Mouse (Mus musculus) limb, embryonic 14.5 days (tissue): ENCODE results near the gene Cyb5r3. TPM values are rescaled to one million over a fixed set of nuclear protein-coding genes. Genes with fewer than 3 reads are reported as not detected.

Experiments used
- ATAC-seq: fragments of 200-750 bp; cut with Nextera tagmentation; 2 replicates; pipeline ENCODE4 v1.8.0; 2017; ENCODE audit warnings: low read depth, moderate number of reproducible peaks, moderate TSS enrichment; ENCODE audit not compliant: low FRiP score
- DNase-seq: peaks from one replicate; pipeline ENCODE4 v3.0.0-alpha.2; 2015; ENCODE audit warnings: low spot score
- H3K27ac ChIP-seq: fragments of 300-500 bp; sonication (generic); replicated peaks from 2 replicates; pipeline ENCODE4 v1.5.1; 2014; ENCODE audit warnings: low read depth, mild to moderate bottlenecking, low read length, moderate library complexity, mixed read lengths
- H3K27me3 ChIP-seq: fragments of 300-500 bp; sonication (generic); 2 replicates; pipeline ENCODE4 v1.6.1; 2014; ENCODE audit warnings: low read length, mixed read lengths; ENCODE audit not compliant: control insufficient read depth, insufficient read depth
- H3K36me3 ChIP-seq: fragments of 300-500 bp; sonication (generic); 2 replicates; pipeline ENCODE4 v1.6.1; 2014; ENCODE audit warnings: mild to moderate bottlenecking, low read length, moderate library complexity, mixed read lengths; ENCODE audit not compliant: control insufficient read depth, insufficient read depth
- H3K4me1 ChIP-seq: fragments of 300-500 bp; sonication (generic); 2 replicates; pipeline ENCODE4 v1.6.1; 2014; ENCODE audit warnings: antibody characterized with exemption, low read length, mixed read lengths; ENCODE audit not compliant: control insufficient read depth, insufficient read depth
- H3K4me2 ChIP-seq: fragments of 300-500 bp; sonication (generic); replicated peaks from 2 replicates; pipeline ENCODE4 v1.6.1; 2014; ENCODE audit warnings: low read depth, mild to moderate bottlenecking, low read length, moderate library complexity; ENCODE audit not compliant: severe bottlenecking
- H3K4me3 ChIP-seq: fragments of 300-500 bp; sonication (generic); replicated peaks from 2 replicates; pipeline ENCODE4 v1.5.1; 2014; ENCODE audit warnings: low read length
- H3K9ac ChIP-seq: fragments of 300-500 bp; sonication (generic); 2 replicates; pipeline ENCODE4 v1.6.1; 2014; ENCODE audit warnings: mild to moderate bottlenecking, low read depth, low read length, moderate library complexity; ENCODE audit not compliant: severe bottlenecking
- H3K9me3 ChIP-seq: fragments of 300-500 bp; sonication (generic); 2 replicates; pipeline ENCODE4 v1.6.1; 2016; ENCODE audit warnings: low read length; ENCODE audit not compliant: control insufficient read depth
- POLR2A ChIP-seq: fragments of 200-500 bp; IDR thresholded peaks from 2 replicates; pipeline ENCODE4 v1.8.0; 2012; ENCODE audit warnings: inconsistent platforms, mild to moderate bottlenecking, moderate library complexity, borderline replicate concordance; ENCODE audit not compliant: insufficient read depth, insufficient read length; ENCODE audit errors: extremely low read depth
- WGBS: fragments of 180-500 bp; shearing (Covaris S2); extraction: QIAGEN DNeasy Blood & Tissue Kit; methylation state at CpG from one replicate; pipeline ENCODE4 v1.1.7; 2014; 5-methylcytosine and 5-hydroxymethylcytosine counted together
- polyA plus RNA-seq, 2 experiments: library from polyadenylated mRNA; depleted of rRNA in 1 of 2; stranded (reverse) in 1 of 2; unstranded in 1 of 2; fragments of >200 nt; fragmentation: Nextera tagmentation in 1 of 2; extraction: Ambion mirVana in 1 of 2; gene quantifications; 2 replicates each; pipeline versions ENCODE4 v1.2.1 to v1.2.3; 2012 to 2014

Gene Cyb5r3
- polyA plus RNA-seq, 2 experiments = 73.3 to 136 TPM

DNA sequence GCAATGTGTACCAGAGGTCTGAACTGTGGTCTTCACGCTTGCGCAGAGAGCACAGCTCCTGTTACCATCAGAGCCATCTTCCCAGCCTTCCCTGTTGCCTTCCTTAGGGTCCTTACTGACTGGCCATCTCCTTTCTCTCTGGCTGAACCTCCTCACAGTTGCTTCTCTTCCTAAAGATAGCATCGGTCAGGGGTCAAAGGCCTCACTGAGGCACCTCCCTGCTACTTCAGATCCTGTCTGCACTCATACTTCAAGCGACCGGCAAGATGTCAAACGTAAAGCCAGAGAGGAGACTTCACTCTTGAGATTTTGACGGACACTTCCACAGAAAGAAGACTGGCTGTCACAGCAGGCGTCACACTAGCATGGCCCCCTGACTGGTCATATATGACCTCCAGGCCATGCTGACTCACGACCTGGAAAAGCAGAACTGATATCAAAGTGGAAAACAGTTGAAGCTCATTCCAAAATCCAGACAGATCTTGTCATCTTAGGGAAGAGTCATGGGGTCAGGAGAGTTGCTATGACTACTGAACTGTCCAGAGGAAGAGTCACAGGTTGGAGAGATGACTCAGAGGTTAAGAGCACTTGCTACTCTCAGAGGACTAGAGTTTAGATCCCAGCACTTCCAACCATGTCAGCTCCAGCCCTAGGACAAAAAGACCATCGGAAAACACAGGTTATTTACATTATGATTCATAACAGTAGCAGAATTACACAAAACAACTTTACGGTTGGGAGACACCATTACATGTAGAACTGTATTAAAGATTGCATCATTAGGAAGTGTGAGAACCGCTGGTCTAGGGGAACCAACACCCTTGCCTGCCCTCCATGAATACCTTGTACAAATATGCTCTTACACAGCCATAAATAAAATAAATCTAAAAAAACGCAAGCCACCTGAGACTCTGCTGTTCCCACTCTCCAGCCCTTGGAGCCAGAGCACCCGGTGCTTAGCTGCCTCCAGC, 1.8 kb upstream of the Cyb5r3 start:
- H3K36me3 ChIP-seq = no peaks in the 10 kb centered on the region
- no peak for TF ChIP-seq POLR2A
- H3K9me3 ChIP-seq = no peaks in the 10 kb centered on the region
- no peak overlapping the region for H3K9ac ChIP-seq
- no peak for ATAC-seq
- H3K4me1 ChIP-seq = peaks cover 11% of the 10 kb centered on the region
- H3K27me3 ChIP-seq = no peaks in the 10 kb centered on the region
- no peak overlapping the region for H3K4me3 ChIP-seq
- 89% methylated on average over 14 of the region's 14 CpGs for WGBS
- no peak for DNase-seq
- H3K27ac ChIP-seq = no peak overlapping the region
- no peak overlapping the region for H3K4me2 ChIP-seq

DNA sequence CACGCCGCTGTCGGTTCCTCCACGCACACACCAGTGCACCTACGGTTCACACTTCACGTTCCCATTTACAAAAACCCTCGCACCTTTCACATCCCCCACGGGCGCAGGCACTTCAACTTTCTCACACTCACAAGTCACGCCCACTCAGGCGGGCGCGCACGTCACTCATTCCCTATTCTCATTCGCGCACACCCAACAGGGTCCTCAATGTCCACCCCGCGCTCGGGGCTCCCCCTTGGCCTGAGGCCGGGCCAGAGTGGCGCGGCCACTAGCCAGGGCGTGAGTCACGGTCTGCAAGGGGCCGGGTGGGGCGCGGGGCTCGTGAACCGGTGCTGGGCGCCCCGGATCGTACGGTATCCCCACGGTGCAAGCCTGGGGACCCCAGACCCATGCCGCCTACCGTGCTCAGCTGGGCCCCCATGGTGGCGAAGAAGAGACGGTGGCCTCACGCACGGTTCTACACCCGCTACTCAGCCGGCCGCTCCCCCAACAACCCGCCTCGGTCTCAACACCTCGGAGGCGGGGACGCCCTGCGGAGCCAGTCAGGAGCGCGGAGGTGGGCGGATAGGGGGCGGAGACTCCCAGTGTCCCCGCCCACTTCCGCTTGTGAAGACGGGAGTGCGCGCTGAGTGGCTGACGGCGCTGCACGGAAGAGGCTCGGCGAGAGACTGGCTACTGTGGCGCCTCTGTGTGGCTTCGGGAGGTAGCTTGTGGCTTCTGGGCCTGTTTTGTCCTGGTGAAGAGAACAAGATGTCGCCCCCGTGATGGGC, 495 bp downstream of the Cyb5r3 start:
- peak overlapping the region; percentile 79 for H3K9ac ChIP-seq
- H3K36me3 ChIP-seq = no peaks in the 10 kb centered on the region
- H3K9me3 ChIP-seq = no peaks in the 10 kb centered on the region
- ATAC-seq = peak; percentile 98
- DNase-seq = peak; percentile 97
- peak overlapping the region; percentile 87 for H3K4me3 ChIP-seq
- 0 out of 2 replicates have a peak, but pooled peaks have one; percentile 79 for TF ChIP-seq POLR2A
- peak overlapping the region; percentile 83 for H3K27ac ChIP-seq
- peaks cover 11% of the 10 kb centered on the region for H3K4me1 ChIP-seq
- no peaks in the 10 kb centered on the region for H3K27me3 ChIP-seq
- H3K4me2 ChIP-seq = peak overlapping the region; percentile 87
- WGBS = under 1% methylated on average over 61 of the region's 67 CpGs

- peak overlapping the region; percentile 79 for H3K9ac ChIP-seq
- H3K4me1 ChIP-seq = peaks cover 11% of the 10 kb centered on the region
- H3K4me2 ChIP-seq = peak overlapping the region; percentile 87
- 46% methylated on average over 8 of the region's 8 CpGs for WGBS
- H3K27ac ChIP-seq = no peak overlapping the region
- DNase-seq = no peak
- no peaks in the 10 kb centered on the region for H3K36me3 ChIP-seq
- H3K4me3 ChIP-seq = peak overlapping the region; percentile 87
- no peaks in the 10 kb centered on the region for H3K27me3 ChIP-seq
- H3K9me3 ChIP-seq = no peaks in the 10 kb centered on the region
- no peak for TF ChIP-seq POLR2A
- ATAC-seq = no peak
Measured at GRCm38 (mm10) chr15:83170956-83171659, 1.3 kb downstream of the Cyb5r3 start.

DNA sequence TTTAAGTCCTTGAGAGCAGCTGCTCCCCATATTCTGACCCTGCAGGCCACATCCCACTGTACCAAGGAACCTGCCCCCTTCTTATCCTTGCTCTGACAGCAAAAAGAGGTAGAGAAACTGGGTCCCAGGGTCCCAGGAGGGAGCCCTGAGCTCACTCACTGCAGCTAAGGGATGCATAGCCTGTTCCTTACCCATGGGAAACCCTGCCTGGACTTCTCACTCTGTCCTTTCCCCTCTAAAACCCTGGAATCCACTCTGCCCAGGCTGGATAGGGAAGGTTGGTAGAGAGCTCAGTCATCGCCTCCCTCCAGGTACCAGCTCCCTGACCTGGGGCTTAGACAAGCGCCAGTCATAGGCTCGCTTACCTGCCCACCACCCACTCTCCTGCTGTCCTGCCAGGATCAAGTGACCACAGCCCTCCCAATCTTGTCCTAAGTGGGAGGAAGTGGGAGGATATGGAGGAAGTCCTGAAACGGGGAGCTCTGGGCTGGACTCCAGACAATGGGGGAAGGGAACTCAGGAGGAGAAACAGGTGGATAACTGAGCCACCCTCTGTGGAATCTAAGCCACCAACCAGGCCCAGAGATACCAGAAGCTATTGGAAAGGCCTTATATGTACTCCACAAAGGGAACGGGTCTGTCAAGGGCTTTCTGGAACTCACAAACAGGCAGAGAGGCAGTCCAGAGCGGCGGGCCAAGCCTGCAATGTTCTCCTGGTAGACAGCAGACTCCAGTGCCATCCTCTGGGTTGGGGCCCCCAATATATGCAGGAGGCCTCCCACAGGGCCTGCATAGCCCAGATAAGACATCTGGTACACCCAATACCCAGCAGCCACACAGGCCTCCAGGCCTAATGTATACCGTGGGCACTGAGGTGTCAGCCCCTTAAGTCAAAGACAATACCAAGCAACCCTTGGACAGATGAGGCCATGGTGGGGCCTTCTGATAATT, 2.3 kb downstream of the Cyb5r3 start:
- DNase-seq (no peak), ATAC-seq (no peak)
- WGBS = 87% methylated on average over 8 of the region's 8 CpGs
- H3K36me3 ChIP-seq = 0 out of 2 replicates have a peak, but pooled peaks cover 2% of the 10 kb centered on the region
- H3K9ac ChIP-seq = no peak overlapping the region
- no peaks in the 10 kb centered on the region for H3K9me3 ChIP-seq
- H3K27me3 ChIP-seq = no peaks in the 10 kb centered on the region
- peaks cover 11% of the 10 kb centered on the region for H3K4me1 ChIP-seq
- no peak overlapping the region for H3K4me2 ChIP-seq
- H3K4me3 ChIP-seq = no peak overlapping the region
- no peak overlapping the region for H3K27ac ChIP-seq
- no peak for TF ChIP-seq POLR2A
